Mouse (Mus musculus) forebrain, embryonic 10.5 days (tissue): ENCODE results near the gene Rcor1. TPM values are rescaled to one million over a fixed set of nuclear protein-coding genes. Genes with fewer than 3 reads are reported as not detected.

Experiments used
- polyA plus RNA-seq: library from polyadenylated mRNA; unstranded; fragments of >200 nt; fragmentation: Nextera tagmentation; extraction: Ambion mirVana; gene quantifications from 2 replicates; pipeline ENCODE4 v1.2.1, GENCODE M21; 2016

Gene Rcor1
- polyA plus RNA-seq, 1 experiment from 2014 or later, result 8.4 TPM

Other genes with a start within 250 kb of the Rcor1 start
- 11.7 and 12.0 TPM in 2 replicates for gene Mok, start 198.4 kb upstream of the Rcor1 start, polyA plus RNA-seq
- gene Zfp839, start 189.1 kb upstream of the Rcor1 start, polyA plus RNA-seq, result 4.2 and 5.2 TPM in 2 replicates
- gene Cinp, start 150.2 kb upstream of the Rcor1 start, polyA plus RNA-seq, result 99.6 and 106 TPM in 2 replicates
- 6.6 and 7.2 TPM in 2 replicates for gene Tecpr2, start 150.1 kb upstream of the Rcor1 start, polyA plus RNA-seq
- 20.4 and 20.8 TPM in 2 replicates for gene Ankrd9, start 60.3 kb upstream of the Rcor1 start, polyA plus RNA-seq
- 13.1 and 16.9 TPM in 2 replicates for gene Traf3, start 127.0 kb downstream of the Rcor1 start, polyA plus RNA-seq
- not detected in 2 replicates for gene 4930595D18Rik, start 145.1 kb downstream of the Rcor1 start, polyA plus RNA-seq
- 0.21 and 0.45 TPM in 2 replicates for gene Amn, start 231.7 kb downstream of the Rcor1 start, polyA plus RNA-seq